Mouse (Mus musculus): ENCODE measurements around the gene Cd44. TPM values are rescaled to one million over a fixed set of nuclear protein-coding genes. Genes with fewer than 3 reads are reported as not detected.

Cd44 gene
- polyA plus RNA-seq, 1 experiment from 2014 or later: 4.0 TPM

DNA sequence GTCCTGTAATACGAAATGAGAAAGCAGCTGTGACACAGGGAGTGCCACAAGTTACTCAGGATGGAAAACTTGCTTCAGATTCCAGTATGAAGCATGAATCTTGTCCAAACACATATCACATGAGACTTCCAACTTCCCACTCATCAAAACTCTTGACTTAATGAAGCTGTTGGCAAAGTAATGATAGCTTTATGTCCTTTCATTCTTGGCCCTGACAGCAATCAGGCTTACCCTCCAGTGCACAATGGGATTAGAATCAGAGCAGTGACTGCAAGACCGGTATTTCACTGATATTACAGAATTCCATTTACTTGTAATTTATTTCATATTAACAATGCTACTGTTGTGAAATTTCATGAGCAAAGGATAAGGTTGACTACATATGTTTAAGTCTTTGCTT, 137.5 kb downstream of the Cd44 start:
- H3K4me3 ChIP-seq (ENCODE audit: low read length): no peak overlapping the region
- H3K9me3 ChIP-seq (ENCODE audit: control insufficient read depth, low read length): no peaks in the 10 kb centered on the region
- H3K27ac ChIP-seq (ENCODE audit: low read depth, low read length): no peak overlapping the region
- no peaks in the 10 kb centered on the region for H3K4me1 ChIP-seq (ENCODE audit: control insufficient read depth, insufficient read depth, low read length)
- H3K9ac ChIP-seq (ENCODE audit: low read depth, low read length): no peak overlapping the region
- H3K4me2 ChIP-seq (replicated peaks; ENCODE audit: low read depth, low read length): no peak overlapping the region
- H3K27me3 ChIP-seq (ENCODE audit: control insufficient read depth, insufficient read depth, low read length): no peaks in the 10 kb centered on the region
- H3K36me3 ChIP-seq (ENCODE audit: control insufficient read depth, insufficient read depth, low read length): no peaks in the 10 kb centered on the region
- no peak for ATAC-seq (ENCODE audit: low FRiP score, low TSS enrichment)
- WGBS: 94% methylated on average over 2 of the region's 2 CpGs

DNA sequence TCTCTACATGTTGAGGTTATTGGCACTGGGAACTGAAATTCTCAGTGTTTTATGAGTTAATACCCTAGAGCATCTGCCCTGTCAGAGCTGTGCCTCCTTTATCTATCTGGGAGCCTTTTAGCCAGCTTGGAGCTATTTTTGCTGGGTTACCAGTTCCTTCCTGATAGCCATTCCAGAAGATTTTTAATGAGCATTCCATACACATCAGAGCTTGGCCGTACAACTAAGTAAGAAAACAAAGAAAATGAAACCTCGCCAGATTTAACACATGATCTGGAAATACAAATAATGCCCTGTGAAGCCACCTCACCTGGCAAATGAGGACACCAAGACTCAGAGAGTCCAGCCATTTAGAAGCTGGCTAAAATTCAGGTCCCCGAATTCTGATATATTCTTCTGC, 138.3 kb downstream of the Cd44 start:
- Histone ChIP-seq H3K9me3 (ENCODE audit: control insufficient read depth, low read length) (no peaks in the 10 kb centered on the region), H3K36me3 (ENCODE audit: control insufficient read depth, insufficient read depth, low read length) (no peaks in the 10 kb centered on the region), H3K9ac (ENCODE audit: low read depth, low read length) (no peak overlapping the region), H3K27ac (ENCODE audit: low read depth, low read length) (no peak overlapping the region), H3K4me3 (ENCODE audit: low read length) (no peak overlapping the region), H3K4me2 (replicated peaks; ENCODE audit: low read depth, low read length) (no peak overlapping the region), H3K27me3 (ENCODE audit: control insufficient read depth, insufficient read depth, low read length) (no peaks in the 10 kb centered on the region), H3K4me1 (ENCODE audit: control insufficient read depth, insufficient read depth, low read length) (no peaks in the 10 kb centered on the region)
- 88% methylated on average over 3 of the region's 3 CpGs for WGBS
- no peak for ATAC-seq (ENCODE audit: low FRiP score, low TSS enrichment)

Other genes with a start within 250 kb of the Cd44 start
- gene Slc1a2, start 243.0 kb downstream of the Cd44 start, polyA plus RNA-seq (2014; fragmentation: Nextera tagmentation; extraction: Ambion mirVana): 0.04 and 0.14 TPM in 2 replicates
- gene Pdhx, start 171.8 kb upstream of the Cd44 start, polyA plus RNA-seq (2014; fragmentation: Nextera tagmentation; extraction: Ambion mirVana): 31.5 and 38.3 TPM in 2 replicates
- 73.7 and 73.9 TPM in 2 replicates for gene Apip, start 172.0 kb upstream of the Cd44 start, polyA plus RNA-seq (2014; fragmentation: Nextera tagmentation; extraction: Ambion mirVana)

Data from kidney, embryonic 14.5 days (tissue).